Mouse (Mus musculus) gastrocnemius, postnatal 14 days (tissue): ENCODE measurements around the gene Camk2n1. TPM values are rescaled to one million over a fixed set of nuclear protein-coding genes. Genes with fewer than 3 reads are reported as not detected.

Source experiments
- DNase-seq: peaks from one replicate; pipeline ENCODE4 v3.0.0; 2021; ENCODE audit warnings: mixed read lengths
- intact Hi-C: fragments of 180-260 bp; cut with DNase I; formaldehyde crosslinking; loops from one replicate; pipeline ENCODE4 v1.15.1; 2025; ENCODE audit warnings: low total_unique reads
- total RNA-seq, 2 experiments: library from RNA; stranded (reverse); gene quantifications; 2 replicates each; pipeline ENCODE4 v1.2.3; 2021

Gene Camk2n1
- total RNA-seq, 2 experiments from 2014 or later, result 4.4 to 4.6 TPM

- no peak for DNase-seq
- intact Hi-C loops, result no loop called here
Measured at GRCm38 (mm10) chr4:138461471-138461870, 7.4 kb downstream of the Camk2n1 start.

GRCm38 (mm10) chr4:138462971-138463831, 9.1 kb downstream of the Camk2n1 start:
- no peak for DNase-seq
- intact Hi-C loops, result no loop called here

- intact Hi-C loops, result no loop called here
- DNase-seq, result peak; percentile 81
Measured at GRCm38 (mm10) chr4:138463832-138464487, 9.8 kb downstream of the Camk2n1 start.

GRCm38 (mm10) chr4:138464667-138465353, 10.7 kb downstream of the Camk2n1 start:
- intact Hi-C loops, result no loop called here
- DNase-seq, result peak; percentile 79

GRCm38 (mm10) chr4:138465446-138465845, 11.3 kb downstream of the Camk2n1 start:
- no peak for DNase-seq
- intact Hi-C loops, result no loop called here

DNA sequence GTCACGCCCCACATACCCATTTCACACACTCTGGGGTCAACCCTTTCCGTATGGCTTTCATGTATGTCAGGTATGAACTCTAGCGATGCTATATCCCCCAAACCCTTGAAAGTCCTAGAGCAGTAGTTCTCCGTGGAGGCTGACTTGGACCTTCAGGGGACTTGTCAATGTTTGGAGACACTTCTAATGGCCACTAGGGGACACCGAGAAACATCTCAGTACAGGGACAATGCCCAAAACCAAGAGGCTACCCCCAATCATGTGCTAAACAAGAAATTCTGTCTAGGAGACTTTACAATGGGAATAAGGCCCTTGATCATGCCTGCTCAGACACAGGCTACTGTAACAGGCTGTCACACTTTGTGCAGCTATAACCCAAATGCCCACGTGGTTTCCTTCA, 12.6 kb downstream of the Camk2n1 start:
- intact Hi-C loops, result no loop called here
- DNase-seq, result no peak

GRCm38 (mm10) chr4:138467451-138467850, 13.3 kb downstream of the Camk2n1 start:
- peak; percentile 44 for DNase-seq
- intact Hi-C loops, result no loop called here

DNA sequence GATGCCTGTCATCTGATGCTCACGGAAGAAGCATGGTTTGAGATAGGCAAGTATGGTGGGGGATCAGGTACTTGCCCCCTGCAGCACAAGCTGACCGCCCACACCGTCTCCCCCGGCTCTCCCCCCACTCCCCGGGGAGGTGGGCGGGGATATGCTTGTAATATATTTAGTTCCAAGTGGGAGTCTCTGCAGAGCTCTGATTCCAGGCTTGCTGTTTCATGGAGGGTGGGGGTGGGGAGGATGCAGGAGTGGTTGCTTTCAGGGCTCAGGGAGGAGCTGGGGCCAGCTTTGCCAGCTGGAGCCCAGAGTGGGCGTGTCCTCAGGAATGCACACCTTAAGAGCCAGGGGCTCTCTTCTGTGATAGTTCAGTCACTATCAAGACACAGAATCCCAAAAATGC, 15.0 kb downstream of the Camk2n1 start:
- intact Hi-C loops, result no loop called here
- DNase-seq, result no peak

GRCm38 (mm10) chr4:138471241-138471640, 17.1 kb downstream of the Camk2n1 start:
- no peak for DNase-seq
- intact Hi-C loops, result no loop called here

DNA sequence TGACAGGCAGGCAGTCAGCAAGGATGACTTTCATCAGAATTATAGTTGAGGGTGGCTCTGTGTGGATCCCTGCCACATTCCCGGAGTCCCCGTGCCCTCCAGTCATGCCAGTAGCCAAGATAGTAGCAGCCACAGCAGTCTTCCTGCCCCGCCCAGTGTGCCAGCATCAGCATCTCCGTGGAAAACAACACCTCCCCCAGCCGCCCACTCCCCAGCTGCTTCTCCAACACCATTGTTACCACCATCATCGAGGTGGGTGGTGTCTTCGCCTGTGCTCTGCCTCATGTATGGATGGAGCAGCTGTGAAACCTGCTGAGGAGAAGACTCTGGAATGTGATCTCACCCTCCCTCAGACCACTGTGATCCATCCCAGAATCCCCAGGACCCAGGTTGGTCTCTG, 25.5 kb downstream of the Camk2n1 start:
- DNase-seq, result no peak
- intact Hi-C loops, result no loop called here

- intact Hi-C loops, result no loop called here
- DNase-seq, result no peak
Measured at GRCm38 (mm10) chr4:138480962-138481361, 26.8 kb downstream of the Camk2n1 start.

DNA sequence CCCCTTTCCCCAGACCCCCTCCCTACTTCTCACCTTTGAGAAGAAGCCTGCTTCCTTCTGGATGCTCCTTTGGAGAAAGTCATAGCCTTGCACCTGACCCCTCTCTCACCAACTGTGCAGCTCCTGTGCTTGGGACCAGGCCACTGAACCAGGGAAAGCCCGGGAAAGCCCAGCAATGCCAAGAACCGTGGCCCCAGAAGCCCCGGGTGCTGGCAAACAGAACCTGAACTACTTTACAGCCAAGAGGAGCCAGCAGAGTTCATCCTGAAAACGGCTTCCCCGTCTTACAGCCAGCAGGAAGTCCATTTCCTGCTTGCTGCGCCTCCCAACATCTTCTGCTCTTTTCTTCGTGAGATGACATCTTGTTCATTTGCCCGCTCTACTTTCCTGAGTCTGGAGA, 28.6 kb downstream of the Camk2n1 start:
- DNase-seq, result no peak
- intact Hi-C loops, result no loop called here

DNA sequence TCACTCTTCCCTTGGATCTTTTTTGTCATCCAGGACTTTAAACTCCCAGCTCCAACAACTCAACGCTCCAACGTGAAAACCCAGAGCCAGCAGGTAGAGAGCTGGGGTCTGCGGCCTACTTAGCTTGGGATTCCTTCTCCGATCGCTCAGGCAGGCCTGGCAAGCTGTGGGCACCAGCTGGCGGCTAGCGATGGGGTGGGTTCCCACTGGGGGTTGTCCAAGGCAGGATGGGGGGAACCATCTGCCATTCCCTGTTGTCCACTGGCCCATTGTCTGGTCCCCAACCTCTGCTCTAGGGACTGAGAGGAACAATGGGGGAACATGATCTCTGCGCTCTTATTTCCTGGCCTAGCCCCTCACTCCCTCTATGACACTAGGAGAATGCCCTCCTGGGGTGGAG, 34.1 kb downstream of the Camk2n1 start:
- no peak for DNase-seq
- intact Hi-C loops, result no loop called here

GRCm38 (mm10) chr4:138491088-138491487, 37.0 kb downstream of the Camk2n1 start:
- no peak for DNase-seq
- intact Hi-C loops, result no loop called here

GRCm38 (mm10) chr4:138493161-138494001, 39.3 kb downstream of the Camk2n1 start:
- intact Hi-C loops, result no loop called here
- peak; percentile 87 for DNase-seq

GRCm38 (mm10) chr4:138494905-138495304, 40.8 kb downstream of the Camk2n1 start:
- DNase-seq, result peak; percentile 61
- intact Hi-C loops, result no loop called here

GRCm38 (mm10) chr4:138495775-138496174, 41.7 kb downstream of the Camk2n1 start:
- intact Hi-C loops, result no loop called here
- DNase-seq, result peak; percentile 45

DNA sequence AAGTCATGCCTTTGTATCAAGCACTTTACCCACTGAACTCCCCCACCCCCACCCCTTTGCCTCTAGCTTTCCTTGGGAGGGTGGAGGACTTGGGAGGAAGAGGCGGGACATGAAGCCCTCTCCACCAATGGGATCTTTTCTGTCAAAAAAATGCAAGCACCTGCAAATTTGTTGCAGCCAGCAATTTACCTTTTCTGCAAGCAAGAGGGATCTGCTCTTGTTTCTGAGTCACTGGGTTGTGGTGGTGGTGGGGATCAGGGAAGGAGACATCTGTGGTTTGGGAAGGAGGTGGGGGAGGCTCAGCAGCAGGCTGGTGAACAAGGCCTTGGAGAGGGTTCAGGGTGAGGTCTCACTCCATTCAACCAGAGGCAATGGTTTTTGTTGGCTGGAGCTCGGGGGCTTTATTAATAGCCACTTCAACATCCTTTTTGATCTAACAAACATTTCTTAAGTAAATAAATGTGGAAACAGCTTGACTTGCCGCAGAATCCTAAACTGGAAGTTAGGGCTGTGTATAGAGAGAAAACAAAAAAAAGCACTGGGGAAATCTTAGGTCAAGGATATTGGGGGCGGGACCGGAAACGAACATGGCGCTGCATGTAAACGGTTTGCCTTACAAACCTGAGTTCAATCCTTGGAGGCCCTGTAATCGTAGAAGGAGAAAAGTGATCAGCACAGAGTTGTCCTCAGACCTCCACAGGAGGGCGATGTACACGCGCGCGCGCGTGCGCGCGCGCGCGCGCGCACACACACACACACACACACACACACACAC, 42.8 kb downstream of the Camk2n1 start:
- intact Hi-C loops, result no loop called here
- DNase-seq, result no peak
